Mouse (Mus musculus): ENCODE data around the gene Def8.

Gene Def8

DNA sequence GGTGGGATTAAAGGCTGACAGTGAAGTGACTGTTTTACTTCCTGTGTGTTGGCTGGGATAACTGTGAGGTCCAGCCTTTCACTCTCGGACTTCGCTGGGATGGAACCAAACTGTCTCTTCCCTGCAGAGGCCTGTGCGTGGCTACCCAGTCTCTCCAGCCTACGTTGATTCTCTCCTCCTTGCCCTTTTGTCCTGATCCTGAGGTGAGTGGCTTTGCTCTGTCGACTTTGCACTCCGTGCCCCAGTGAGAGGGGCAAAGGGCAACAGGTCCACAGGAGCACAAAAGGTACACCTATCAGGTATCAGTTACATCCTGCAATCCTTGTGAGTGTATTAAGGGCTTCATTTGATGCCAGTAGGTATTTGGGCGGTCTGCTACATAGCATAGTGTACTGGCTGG lies at the start of gene Def8:
Def8 (plus strand) TSS at position 87 of the 400 bp plus-strand sequence.
- no peak for DNase-seq

DNA sequence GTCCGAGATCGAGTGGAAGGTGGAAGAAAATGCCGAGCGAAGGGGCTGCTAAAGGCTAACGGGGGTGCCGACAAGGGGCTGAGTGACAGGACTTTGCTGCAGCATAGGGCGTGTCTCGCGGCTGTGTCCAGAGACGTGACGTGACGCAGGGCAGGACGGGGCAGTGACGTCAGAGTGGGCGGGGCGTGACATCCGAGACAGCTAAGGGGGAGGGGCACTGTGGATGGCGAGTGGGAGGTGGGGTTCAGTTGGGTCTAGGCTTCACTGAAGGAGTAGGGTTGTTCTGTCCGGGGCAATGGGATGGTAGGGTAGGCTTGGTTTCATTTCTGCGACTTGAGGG lies 49.1 kb upstream of the Def8 start:
- peak; percentile 93 for DNase-seq

DNA sequence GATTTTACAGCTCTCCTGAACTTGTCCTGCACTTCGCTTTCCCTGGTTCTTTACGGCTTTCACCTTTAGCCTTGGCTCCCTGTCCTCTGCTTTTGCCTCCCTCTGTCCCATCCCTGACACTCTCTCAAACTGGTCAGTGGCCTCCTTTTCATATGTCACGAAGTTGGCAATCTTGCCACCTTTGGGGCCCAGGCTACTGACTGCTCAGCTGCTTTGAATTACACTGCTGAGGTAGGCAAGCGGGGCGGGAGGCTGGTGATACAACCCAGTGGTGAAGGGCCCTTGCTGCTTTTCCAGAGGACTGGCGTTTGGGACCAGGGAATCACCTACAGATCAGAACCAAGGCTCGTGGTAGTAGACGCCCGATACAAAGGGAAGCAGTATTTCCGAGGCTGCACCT lies 47.6 kb upstream of the Def8 start:
- DNase-seq = no peak

DNA sequence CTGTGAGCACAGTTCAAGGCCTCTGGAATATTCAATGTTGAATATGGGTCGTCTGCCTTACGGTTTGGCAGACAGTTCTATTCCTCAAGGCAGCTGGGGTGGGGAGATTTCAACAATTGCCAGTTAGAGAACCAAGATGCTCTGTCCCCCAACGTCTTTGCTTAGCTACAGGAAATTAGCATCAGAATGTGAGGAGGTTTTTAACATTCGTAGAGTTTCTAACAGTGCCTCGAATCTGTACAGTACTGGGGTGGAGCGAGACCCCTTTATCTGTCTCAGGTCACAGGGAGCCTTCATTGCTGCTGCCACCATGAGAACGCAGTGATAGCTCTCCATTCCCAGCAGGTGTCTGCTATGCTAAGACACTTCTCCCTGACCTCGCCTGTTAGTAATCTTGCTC lies 47.2 kb upstream of the Def8 start:
- DNase-seq = no peak

DNA sequence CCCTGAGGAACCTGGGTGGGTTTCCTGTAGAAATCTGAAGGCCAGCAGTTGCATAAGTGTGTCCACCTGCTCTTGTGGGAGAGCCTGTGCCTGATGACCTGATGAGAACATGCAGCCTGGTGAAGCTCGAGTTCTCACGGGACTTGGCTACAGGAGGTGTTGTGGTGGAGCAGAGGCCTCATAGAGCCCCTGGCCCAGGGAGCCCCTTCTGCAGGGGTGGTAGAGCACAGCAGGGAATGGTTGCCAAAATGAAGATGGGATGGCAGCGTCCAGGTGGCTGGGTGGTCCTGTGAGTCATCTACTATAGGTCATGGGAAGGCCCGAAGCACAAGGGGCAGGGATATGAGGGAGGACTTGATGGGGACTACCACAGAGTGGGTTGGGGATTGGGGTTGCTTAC lies 41.6 kb upstream of the Def8 start:
- DNase-seq = no peak

DNA sequence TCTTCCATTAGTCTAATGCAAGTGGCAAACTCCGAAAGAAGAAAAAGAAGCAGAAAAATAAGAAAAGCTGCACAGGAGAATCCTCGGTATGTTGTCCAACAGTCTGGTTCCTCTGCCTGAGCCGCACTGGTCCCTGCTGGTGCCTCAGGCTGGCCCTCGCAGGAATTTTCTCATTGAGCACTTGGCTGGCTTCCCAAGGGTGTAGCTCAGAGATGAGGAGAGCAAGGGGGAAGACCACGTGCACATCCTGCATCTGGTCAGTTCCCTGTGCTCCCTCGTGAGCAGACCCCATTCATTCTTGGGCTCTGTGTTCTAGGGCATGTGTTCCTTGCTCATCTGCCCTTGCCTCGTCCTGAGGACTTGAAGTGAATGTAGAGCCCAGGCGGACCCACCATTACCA lies 40.8 kb upstream of the Def8 start:
- no peak for DNase-seq

DNA sequence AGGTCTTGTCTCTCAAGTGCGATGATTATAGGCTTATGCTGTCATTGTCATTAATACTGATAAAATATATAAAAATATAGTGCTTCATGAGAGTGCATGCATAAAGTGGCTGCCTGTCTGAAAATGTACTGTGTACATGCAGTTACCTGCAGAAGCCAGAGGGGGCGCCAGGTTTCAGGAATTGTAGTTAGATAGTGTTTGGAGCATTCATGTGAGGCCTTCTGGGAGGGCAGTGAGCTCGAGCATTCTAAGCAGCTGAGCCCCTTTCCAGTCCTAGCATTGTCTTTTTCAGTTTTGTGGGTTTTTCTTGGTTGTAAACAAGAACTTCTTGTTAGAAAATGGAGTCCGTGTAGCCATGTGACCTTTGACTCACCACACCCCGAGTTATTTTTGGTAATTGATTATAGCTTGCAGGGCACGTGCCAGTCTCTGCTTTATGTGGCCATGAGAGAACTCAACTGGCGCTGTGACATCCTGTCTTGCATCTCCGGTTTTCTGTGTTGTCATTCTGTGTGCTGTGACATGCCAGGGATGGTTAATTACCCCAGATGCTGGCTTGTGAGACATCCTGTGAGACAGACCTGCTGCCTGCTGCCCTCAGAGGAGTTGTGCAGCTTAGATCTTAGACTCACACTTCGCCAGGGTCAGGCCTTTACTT lies 38.3 kb upstream of the Def8 start:
- no peak for DNase-seq

DNA sequence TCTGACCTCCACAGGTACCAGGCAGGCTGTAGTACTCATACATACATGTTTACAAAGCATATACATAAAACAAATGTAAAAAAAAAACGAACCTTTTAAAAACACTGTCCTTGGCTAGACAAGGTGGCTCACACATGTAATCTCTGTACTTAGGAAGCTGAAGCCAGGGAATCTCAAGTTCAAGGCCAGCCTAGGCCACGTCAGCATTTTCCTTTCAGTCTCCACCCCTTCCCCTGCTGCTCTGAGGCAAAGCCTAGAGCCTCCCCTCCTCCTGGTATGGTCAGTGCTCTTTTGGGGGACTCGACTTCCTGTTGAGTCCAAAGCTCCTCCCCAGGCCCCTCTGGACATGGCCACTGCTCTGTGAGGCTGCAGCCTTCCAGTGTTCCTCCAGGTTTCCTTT lies 36.3 kb upstream of the Def8 start:
- DNase-seq = no peak

DNA sequence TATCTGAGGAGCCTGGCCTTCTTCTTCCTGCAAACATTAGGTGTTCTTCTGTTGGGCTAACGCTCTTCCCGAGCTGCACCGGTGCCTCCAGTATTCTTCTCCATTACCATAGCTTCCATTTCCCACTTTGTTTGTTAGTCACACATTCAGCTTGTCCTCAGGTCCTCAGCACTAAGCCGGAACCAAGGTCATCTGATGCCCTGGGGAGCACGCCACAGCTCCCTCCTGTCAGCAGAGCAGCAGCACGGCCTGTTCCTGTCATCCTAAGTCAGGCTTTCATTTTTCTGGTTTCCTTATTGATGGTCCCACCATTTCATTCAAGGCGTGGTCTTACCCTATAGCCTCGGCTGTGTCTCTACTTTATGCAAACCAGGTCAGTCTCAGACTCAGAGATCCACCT lies 35.5 kb upstream of the Def8 start:
- DNase-seq = no peak

DNA sequence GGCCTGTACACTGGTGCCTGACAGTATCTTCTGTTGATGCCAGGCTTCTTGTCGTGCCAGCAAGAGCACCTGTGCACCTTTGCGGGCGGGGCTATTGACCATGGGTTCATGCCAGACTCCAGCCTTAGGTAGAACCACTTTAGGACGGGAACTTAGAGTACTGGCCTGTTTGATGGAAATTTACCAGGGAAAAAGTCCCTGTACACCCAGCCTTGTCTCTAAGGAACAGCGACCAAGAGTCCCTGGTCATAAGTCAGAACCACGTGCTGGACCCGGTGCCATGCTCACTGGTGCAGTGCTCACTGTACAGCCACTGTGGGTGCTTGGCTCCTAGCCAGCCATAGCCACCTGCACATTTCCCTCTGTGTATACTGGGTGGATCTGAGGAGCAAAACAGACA lies 34.3 kb upstream of the Def8 start:
- DNase-seq = peak; percentile 76

DNA sequence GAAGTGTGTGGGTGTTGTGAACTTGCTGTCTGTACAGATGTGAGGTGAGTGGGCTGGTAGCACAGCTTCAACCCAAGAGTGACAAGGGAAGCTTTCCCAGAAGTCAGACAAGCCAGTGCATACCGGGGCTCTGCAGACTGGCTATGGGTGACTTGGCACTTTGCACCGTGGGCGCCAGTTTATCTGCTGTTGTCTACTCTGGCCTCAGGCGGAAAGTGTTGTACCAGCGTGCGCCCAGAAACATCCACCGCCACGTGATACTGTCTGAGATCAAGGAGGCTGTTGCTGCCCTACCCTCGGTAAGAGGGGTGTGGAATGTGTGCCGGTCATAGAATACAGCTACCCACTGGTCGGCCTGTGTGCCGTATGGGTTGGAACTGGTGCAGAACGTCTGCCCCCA lies 25.0 kb upstream of the Def8 start:
- no peak for DNase-seq

DNA sequence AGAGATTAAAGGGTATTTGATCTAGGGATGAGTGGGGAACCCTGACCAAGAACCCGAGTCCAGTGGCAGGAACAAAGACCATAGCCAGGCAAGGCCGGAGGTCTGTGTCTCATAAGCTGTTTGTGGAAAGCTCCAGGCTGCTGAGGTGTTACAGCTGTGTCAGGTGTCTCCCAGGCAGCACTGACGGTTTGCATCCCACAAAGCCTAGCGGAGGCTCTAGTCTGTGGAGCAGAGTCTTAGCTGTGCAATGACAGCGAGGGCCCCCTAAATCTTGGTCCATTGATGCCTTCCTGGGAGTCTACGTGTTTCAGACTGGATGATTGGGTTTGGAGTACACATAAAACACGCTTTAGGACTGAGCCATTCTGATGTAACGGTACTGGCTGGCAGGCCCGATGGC lies 21.4 kb upstream of the Def8 start:
- DNase-seq = no peak

DNA sequence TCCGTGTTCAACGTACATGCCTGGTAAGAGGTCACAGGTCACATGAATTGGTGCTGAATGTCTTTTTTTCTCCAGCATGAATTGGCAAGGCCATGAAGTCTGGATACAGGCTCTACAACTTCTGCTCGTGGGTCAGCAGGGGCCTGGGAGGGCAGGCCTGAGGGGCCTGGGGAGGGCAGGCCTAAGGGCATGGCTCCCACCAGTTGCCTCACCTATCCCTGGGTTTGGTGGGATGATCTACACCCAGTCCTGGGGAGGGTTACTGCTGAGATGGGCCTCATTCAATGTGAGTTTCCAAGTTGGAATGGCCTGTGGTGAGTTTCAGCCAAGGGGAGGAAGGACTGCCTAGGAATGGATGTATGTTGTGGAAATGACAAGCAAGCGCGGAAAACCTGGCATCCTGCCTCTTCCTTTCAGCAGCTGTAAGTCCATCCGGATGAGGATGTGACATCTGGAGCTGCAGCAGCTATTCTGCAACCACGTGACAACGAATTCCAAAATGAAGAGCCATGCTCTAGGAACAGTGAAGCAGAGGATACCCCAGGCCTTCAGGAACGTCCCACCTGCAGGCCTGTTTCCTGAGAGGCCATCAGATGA lies 20.5 kb upstream of the Def8 start:
- no peak for DNase-seq

DNA sequence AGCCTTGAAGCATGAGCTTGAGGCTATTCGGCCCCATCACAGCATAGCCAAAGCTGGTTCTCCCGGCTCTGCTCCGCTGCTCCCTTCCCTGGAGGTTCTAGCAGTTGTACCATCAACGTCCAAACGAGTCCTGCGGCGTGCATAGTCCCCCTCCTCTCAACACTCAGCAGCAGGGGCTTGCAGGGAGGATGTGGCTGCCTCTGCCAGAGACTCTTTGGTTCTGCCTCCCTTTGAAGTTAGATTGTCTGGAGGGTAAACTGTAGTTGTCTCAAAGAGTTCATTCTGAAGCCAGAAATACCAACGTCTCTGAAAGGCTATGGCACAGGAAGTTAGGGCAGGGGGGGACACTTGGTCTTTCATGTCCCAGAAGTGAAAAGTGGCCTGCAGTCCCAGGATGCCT lies 18.8 kb upstream of the Def8 start:
- no peak for DNase-seq

DNA sequence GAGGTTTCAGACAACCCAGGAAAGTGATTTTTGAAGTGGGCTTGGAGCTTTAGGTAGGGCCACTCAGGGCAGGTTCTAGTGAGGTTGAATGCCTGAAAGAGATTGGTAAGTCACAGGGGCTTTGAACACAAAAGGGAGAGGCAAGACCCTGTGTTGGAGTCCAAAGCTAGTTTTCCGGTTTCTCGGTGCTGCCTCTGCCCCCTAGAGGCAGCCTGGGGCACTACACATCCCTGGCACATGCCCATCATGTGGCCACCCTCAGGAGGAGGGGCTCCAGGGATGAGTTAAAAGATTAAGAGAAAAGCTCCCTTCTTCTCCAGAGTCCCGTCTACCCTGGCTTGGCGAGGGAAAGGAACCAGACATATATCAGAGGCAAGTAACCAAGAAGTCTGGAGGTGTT lies 16.5 kb upstream of the Def8 start, which contains the start of gene Mc1r:
Mc1r (plus strand) TSS at position 322 of the 400 bp plus-strand sequence.
- DNase-seq = peak; percentile 79

DNA sequence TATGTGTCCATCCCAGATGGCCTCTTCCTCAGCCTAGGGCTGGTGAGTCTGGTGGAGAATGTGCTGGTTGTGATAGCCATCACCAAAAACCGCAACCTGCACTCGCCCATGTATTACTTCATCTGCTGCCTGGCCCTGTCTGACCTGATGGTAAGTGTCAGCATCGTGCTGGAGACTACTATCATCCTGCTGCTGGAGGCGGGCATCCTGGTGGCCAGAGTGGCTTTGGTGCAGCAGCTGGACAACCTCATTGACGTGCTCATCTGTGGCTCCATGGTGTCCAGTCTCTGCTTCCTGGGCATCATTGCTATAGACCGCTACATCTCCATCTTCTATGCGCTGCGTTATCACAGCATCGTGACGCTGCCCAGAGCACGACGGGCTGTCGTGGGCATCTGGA lies 15.7 kb upstream of the Def8 start:
- DNase-seq = no peak

DNA sequence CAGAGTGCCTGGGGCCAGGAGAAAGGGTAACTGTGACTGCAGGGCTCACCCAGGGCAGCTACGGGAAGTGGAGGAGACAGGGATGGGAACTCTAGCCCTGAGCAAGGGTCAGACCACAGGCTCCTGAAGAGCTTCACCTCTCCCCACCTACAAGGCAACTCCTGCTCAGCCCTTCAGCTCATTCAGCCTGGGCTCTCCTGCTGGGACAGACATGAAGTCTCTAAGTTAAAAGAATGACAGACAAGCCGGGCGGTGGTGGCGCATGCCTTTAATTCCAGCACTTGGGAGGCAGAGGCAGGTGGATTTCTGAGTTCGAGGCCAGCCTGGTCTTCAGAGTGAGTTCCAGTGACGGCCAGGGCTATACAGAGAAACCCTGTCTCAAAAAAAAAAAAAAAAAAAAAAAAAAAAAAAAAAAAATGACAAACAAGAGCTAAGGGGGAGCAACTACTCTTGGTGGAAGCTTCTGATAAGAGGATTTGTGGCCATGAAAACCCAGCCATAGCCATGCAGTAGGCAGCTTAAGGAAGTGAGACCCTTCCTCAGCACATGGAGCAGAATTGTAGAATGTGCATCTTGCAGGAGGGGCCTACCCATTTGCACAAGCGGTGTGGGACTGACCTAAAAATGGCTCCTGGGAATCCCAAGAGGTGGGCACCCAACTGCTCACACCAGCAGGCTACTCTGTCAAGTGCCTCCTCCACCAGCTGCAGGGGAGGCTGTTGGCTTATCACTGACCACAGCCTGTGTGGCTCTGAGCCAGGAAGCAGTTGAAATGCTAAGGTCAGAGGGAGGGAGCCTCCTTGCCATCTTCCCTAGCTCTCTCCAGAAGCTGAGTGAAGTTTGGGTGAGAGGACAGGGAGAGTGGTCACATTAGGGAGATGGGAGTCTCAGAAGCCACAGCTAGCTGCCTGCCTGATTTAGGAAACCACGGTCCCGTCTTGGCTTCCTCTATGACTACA lies 14.5 kb upstream of the Def8 start:
- DNase-seq = no peak

DNA sequence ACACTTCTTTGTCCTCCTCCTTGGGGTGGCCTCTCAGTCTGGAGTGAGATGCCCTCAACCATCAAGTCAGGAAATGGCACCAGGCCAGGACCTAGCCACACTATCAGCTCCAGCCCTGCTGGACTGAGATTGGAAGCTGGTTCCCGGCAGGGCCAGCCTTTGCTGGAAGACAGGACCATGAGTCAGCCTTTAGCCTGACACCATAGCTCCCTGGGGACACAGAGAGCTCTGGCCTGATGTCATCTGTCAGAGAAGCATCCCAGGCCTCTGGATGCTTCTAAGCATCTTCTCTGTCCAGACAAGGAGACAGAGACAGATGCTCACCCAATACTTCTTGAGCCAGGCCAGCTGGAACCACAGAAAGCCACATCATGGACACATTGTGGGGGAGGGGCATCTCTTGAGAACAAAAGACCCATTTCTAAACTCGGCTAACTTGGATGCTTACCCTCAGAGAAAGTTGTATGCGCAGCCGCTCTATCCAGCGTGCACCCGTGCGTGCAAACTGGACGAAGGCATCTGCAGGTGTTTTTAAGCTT lies 13.2 kb upstream of the Def8 start:
- peak; percentile 69 for DNase-seq

DNA sequence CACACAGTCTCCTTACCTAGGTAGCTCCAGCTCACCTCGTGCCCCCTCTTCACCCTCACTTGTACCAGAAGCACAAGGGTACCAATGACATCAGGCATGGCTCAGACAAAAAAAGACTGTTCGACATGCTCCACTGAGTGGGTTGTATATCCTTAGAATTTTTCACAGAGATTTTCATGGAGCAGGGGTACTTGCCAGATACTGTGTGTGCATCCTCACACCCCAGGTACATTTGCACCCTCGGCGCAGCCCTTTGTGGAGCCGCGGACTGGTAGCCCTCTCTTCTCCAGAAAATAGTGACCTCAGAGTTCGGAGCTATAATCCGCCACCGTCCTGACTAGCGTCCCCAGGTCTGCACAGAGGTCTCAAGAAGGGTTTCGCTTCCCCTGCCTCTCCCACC lies 12.5 kb upstream of the Def8 start:
- peak; percentile 67 for DNase-seq

DNA sequence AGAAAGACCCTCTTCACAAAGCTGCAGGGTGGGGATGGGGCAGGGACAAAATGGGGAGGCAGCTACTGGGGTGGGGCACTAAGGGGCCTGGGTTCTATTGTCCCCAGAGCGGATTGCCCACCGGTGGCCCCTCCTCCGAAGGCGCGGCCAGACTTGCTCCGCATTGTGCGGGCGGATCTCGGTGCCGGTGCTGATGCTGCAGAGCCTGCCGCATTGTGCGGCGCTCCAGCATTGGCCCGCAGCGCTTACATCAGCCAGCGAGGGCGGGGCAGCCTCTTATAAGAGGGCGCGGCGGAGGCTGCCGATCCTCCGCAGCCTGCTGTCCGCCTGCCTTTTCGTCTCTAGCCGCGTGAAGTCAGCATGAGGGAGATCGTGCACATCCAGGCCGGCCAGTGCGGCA lies 12.1 kb upstream of the Def8 start, which contains the start of gene Tubb3:
Tubb3 (plus strand) TSS at position 179 of the 400 bp plus-strand sequence.
- peak; percentile 94 for DNase-seq

DNA sequence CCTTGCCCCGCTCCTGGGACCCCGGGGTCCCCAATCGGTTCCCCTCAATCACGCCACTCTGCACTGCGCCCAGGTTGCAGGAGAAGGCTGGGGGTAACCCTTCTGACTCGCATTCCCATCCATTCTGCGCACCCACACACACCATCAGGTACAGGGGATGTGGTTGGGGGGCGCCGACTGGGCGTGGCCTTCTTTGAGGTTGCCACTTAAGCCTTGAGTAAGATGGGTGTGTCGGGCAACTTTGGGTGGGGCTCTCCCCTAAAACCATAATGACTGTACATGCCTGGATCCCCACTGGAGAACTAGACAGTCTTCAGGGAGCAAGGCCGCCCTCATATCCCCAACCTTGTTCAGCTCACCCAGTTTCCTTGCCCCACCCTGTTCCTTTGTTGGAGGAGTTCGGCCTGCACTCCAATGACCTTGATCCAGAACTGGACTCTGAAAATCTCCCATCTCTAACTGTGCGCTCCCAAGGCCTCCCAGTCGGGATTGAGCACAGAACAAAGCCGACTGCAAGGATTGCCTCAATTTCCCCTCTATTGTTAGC lies 11.5 kb upstream of the Def8 start:
- DNase-seq = no peak

DNA sequence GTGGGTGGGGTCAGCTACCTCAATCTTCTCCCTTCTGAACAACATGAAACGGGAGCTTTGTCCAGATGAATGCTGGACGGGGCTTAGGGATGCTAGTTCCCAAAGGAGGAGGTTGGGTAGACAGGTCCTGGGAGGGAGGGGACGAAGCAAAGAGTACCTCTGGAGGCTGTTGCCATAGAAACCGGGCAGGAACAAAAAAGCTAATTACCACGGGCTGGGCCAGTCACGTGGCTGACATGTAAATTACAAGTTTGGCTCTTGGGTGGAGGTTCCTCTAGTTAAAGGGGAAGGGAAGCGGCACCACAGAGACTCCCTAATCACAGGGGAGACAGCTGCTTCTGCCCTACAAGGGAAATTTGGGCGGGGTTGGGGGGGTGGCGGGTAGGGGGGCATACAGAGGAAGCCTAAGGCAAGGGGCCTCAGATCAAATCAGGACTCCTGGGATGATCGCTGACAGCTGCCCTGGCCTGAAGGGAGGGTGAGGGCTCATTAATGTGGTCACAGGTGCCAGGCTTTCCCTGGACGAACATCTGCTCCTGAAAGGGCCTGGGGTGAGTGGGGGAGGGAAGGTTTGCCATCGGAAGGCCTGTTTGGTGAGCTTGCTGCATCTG lies 10.7 kb upstream of the Def8 start:
- peak; percentile 80 for DNase-seq

DNA sequence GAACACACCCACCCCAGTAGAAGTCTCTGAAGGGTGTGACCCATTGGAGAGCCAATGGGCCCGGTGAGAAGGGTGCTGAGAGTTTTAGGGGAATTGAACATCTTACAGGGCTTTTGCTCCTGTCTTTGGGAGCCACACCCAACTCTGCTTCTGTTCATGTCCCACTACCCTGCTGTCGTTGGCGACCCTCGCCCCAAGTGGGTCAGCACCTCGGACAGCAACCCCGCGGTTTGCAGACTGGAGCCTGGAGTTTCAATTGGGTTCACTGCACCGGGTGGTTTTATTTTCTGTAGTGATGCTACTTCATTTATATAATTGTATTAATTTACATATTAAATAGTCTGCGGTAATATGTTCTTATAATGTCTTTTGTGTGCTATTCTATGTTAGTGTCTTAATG lies 9.1 kb upstream of the Def8 start:
- DNase-seq = no peak

All from cerebellum, adult 9-10 months (tissue).